In genomic region chr1:130739636-130740035, GRCm38 (mm10) we compare ENCODE assay signal across 31 mouse cellular contexts. TPM values are rescaled to one million over a fixed set of nuclear protein-coding genes. Genes with fewer than 3 reads are reported as not detected.
DNase-seq lines count a peak whose midpoint lies in the region; ATAC-seq and TF ChIP-seq lines count a peak whose summit lies in the region.
"Had no signal": no experiment of that assay in that cellular context is flagged by ENCODE, and none has a peak within 500 bp of the region (broad histone marks: within the 10 kb centered on the region; RNA-seq: fewer than 3 reads in every experiment).

No protein-coding gene starts in this region.

- ATAC-seq in erythroblast, adult 5-6 weeks (replicated peaks; ENCODE audit: low FRiP score, poor library complexity, severe bottlenecking): no peak
- no peak for ATAC-seq in megakaryocyte, adult 5-6 weeks (ENCODE audit: poor library complexity, severe bottlenecking)
- ATAC-seq in liver, embryonic 12.5 days: no peak
- no peak for ATAC-seq in liver, postnatal 0 days
- ATAC-seq: forebrain, postnatal 0 days; midbrain, embryonic 13.5 days had no signal

- H3K4me2 ChIP-seq in liver, embryonic 12.5 days: peak overlapping the region; percentile 84
- H3K4me2 ChIP-seq in liver, postnatal 0 days (ENCODE audit: low read depth, low read length): peak overlapping the region; percentile 77
- H3K4me2 ChIP-seq: embryonic facial prominence, embryonic 13.5 days; forebrain, embryonic 12.5 days; hindbrain, embryonic 14.5 days; limb, embryonic 13.5 days; lung, embryonic 15.5 days; midbrain, embryonic 13.5 days; stomach, embryonic 15.5 days had no signal

- peaks cover 100% of the 10 kb centered on the region for H3K4me1 ChIP-seq in erythroblast, embryonic 14.5 days (ENCODE audit: control insufficient read depth)
- peaks cover 92% of the 10 kb centered on the region for H3K4me1 ChIP-seq in megakaryocyte, embryonic 14.5 days
- peaks cover 98% of the 10 kb centered on the region for H3K4me1 ChIP-seq in liver, embryonic 12.5 days
- peaks cover 58% of the 10 kb centered on the region for H3K4me1 ChIP-seq in liver, postnatal 0 days (ENCODE audit: insufficient read depth)
- H3K4me1 ChIP-seq: limb, embryonic 13.5 days had no signal

- peak; percentile 13 for DNase-seq in liver, postnatal 0 days
- no peak for DNase-seq in embryo, embryonic 10 days (ENCODE audit: low spot score)
- DNase-seq in left cerebral cortex, postnatal 4 days: no peak
- DNase-seq: kidney, adult 8-10 months; layer of hippocampus, adult 9-11 months; thymus, postnatal 25 days had no signal

- 34% methylated on average over 3 of the region's 3 CpGs for WGBS in liver, embryonic 12.5 days (ENCODE audit: insufficient replicate concordance)
- WGBS in liver, postnatal 0 days (ENCODE audit: insufficient replicate concordance): 42% methylated on average over 3 of the region's 3 CpGs

- peak overlapping the region; percentile 100 for H3K27ac ChIP-seq in liver, embryonic 12.5 days
- H3K27ac ChIP-seq in liver, postnatal 0 days (ENCODE audit: low read depth): peak overlapping the region; percentile 31; the same call in 1 of the 2 replicates
- H3K27ac ChIP-seq: embryonic facial prominence, embryonic 13.5 days; forebrain, embryonic 12.5 days; hindbrain, embryonic 14.5 days; kidney, postnatal 0 days; limb, embryonic 13.5 days; lung, embryonic 15.5 days; midbrain, embryonic 13.5 days had no signal

- H3K36me3 ChIP-seq in erythroblast, embryonic 14.5 days (ENCODE audit: control insufficient read depth): peaks cover 99% of the 10 kb centered on the region
- peaks cover 87% of the 10 kb centered on the region for H3K36me3 ChIP-seq in megakaryocyte, embryonic 14.5 days (replicated peaks; ENCODE audit: low read length)
- H3K36me3 ChIP-seq in liver, embryonic 12.5 days: peaks cover 40% of the 10 kb centered on the region
- peaks cover 17% of the 10 kb centered on the region for H3K36me3 ChIP-seq in liver, postnatal 0 days (replicated peaks; ENCODE audit: insufficient read depth, low read length)
- H3K36me3 ChIP-seq: embryonic facial prominence, embryonic 13.5 days; forebrain, embryonic 12.5 days; limb, embryonic 13.5 days; lung, embryonic 15.5 days; midbrain, embryonic 13.5 days had no signal

- peak overlapping the region; percentile 90 for H3K9ac ChIP-seq in liver, embryonic 12.5 days
- no peak overlapping the region; the same call in 1 of the 2 replicates for H3K9ac ChIP-seq in liver, postnatal 0 days (replicated peaks)
- H3K9ac ChIP-seq: embryonic facial prominence, embryonic 13.5 days; forebrain, embryonic 12.5 days; forebrain, postnatal 0 days; hindbrain, embryonic 14.5 days; limb, embryonic 13.5 days; lung, embryonic 15.5 days; midbrain, embryonic 13.5 days; stomach, embryonic 15.5 days had no signal

- H3K27me3 ChIP-seq in erythroblast, embryonic 14.5 days (ENCODE audit: control insufficient read depth): no peaks in the 10 kb centered on the region
- no peaks in the 10 kb centered on the region for H3K27me3 ChIP-seq in megakaryocyte, embryonic 14.5 days (replicated peaks)
- H3K27me3 ChIP-seq in liver, embryonic 12.5 days (replicated peaks): no peaks in the 10 kb centered on the region
- no peaks in the 10 kb centered on the region for H3K27me3 ChIP-seq in liver, postnatal 0 days (ENCODE audit: insufficient read depth, low read length)
- H3K27me3 ChIP-seq: embryonic facial prominence, embryonic 13.5 days; forebrain, embryonic 12.5 days; limb, embryonic 13.5 days; lung, embryonic 15.5 days; midbrain, embryonic 13.5 days; stomach, embryonic 15.5 days had no signal

- no peak for TF ChIP-seq CTCF in liver, postnatal 0 days (IDR thresholded peaks at IDR 0.05; ENCODE audit: low read depth)

- intact Hi-C loops in left cerebral cortex, postnatal 4 days (cut with DNase I): no loop called here

- peak overlapping the region; percentile 74 for H3K4me3 ChIP-seq in erythroblast, embryonic 14.5 days (replicated peaks)
- peak overlapping the region; percentile 92 for H3K4me3 ChIP-seq in megakaryocyte, embryonic 14.5 days (replicated peaks)
- peak overlapping the region; percentile 65 for H3K4me3 ChIP-seq in liver, embryonic 12.5 days
- H3K4me3 ChIP-seq in liver, postnatal 0 days (ENCODE audit: low read depth, low read length): peak overlapping the region; percentile 39
- H3K4me3 ChIP-seq: embryonic facial prominence, embryonic 13.5 days; forebrain, embryonic 12.5 days; limb, embryonic 13.5 days; lung, embryonic 15.5 days; midbrain, embryonic 13.5 days; stomach, embryonic 15.5 days had no signal

- no peak for TF ChIP-seq EP300 in liver, postnatal 0 days (IDR thresholded peaks at IDR 0.05; ENCODE audit: low read depth)

- H3K9me3 ChIP-seq in erythroblast, embryonic 14.5 days (ENCODE audit: control insufficient read depth, low read length): no peaks in the 10 kb centered on the region
- no peaks in the 10 kb centered on the region for H3K9me3 ChIP-seq in megakaryocyte, embryonic 14.5 days
- no peaks in the 10 kb centered on the region for H3K9me3 ChIP-seq in liver, embryonic 12.5 days (replicated peaks)
- no peaks in the 10 kb centered on the region for H3K9me3 ChIP-seq in liver, postnatal 0 days (ENCODE audit: low read length)
- H3K9me3 ChIP-seq: embryonic facial prominence, embryonic 13.5 days; forebrain, embryonic 12.5 days; limb, embryonic 13.5 days; lung, embryonic 15.5 days; midbrain, embryonic 13.5 days; stomach, embryonic 15.5 days had no signal

RNA-seq across cellular contexts. Expression of gene AA986860, which starts 7.9 kb away (rescaled TPM):
- polyA plus RNA-seq in erythroblast, embryonic 14.5 days (2012): 5.3 and 6.5 TPM in 2 replicates
- total RNA-seq in erythroblast, adult 5-6 weeks (2015; ENCODE audit: low replicate concordance): 2.7 and 5.4 TPM in 2 replicates
- 1.4 and 2.5 TPM in 2 replicates for total RNA-seq in erythroblast, adult 5-6 weeks (2017; ENCODE audit: low replicate concordance)
- polyA plus RNA-seq in megakaryocyte, embryonic 14.5 days (2012; ENCODE audit: insufficient read depth, low replicate concordance): 4.5 and 39.9 TPM in 2 replicates
- 0.54 and 0.87 TPM in 2 replicates for total RNA-seq in megakaryocyte, adult 5-6 weeks (2015)
- total RNA-seq in megakaryocyte, adult 5-6 weeks (2017): 0.11 and 0.33 TPM in 2 replicates
- 8.0 and 8.5 TPM in 2 replicates for polyA plus RNA-seq in liver, embryonic 12.5 days (2016; fragmentation: Nextera tagmentation; extraction: Ambion mirVana)
- 1.1 and 1.4 TPM in 2 replicates for polyA plus RNA-seq in liver, postnatal 0 days (2015; fragmentation: Nextera tagmentation; extraction: Ambion mirVana)
- total RNA-seq in left cerebral cortex, postnatal 4 days (2021): under 1 TPM; 0.30 to 0.38 TPM

RNA-seq across cellular contexts. Expression of gene Pfkfb2, which starts 10.6 kb away (rescaled TPM):
- 0.28 and 0.32 TPM in 2 replicates for polyA plus RNA-seq in erythroblast, embryonic 14.5 days (2012)
- total RNA-seq in erythroblast, adult 5-6 weeks (2015; ENCODE audit: low replicate concordance): 20.9 and 21.1 TPM in 2 replicates
- total RNA-seq in erythroblast, adult 5-6 weeks (2017; ENCODE audit: low replicate concordance): 51.3 and 55.4 TPM in 2 replicates
- polyA plus RNA-seq in megakaryocyte, embryonic 14.5 days (2012; ENCODE audit: insufficient read depth, low replicate concordance): 1.8 and 2.5 TPM in 2 replicates
- total RNA-seq in megakaryocyte, adult 5-6 weeks (2015): 2.8 and 4.4 TPM in 2 replicates
- 7.2 and 8.0 TPM in 2 replicates for total RNA-seq in megakaryocyte, adult 5-6 weeks (2017)
- 7.1 and 9.0 TPM in 2 replicates for polyA plus RNA-seq in liver, embryonic 12.5 days (2016; fragmentation: Nextera tagmentation; extraction: Ambion mirVana)
- 2.0 and 2.6 TPM in 2 replicates for polyA plus RNA-seq in liver, postnatal 0 days (2015; fragmentation: Nextera tagmentation; extraction: Ambion mirVana)
- 10 to 100 TPM; 52.4 to 53.6 TPM for total RNA-seq in left cerebral cortex, postnatal 4 days (2021)

RNA-seq across cellular contexts. Expression of gene Yod1, which starts 22.5 kb away (rescaled TPM):
- polyA plus RNA-seq in erythroblast, embryonic 14.5 days (2012): 0.54 and 0.58 TPM in 2 replicates
- total RNA-seq in erythroblast, adult 5-6 weeks (2015; ENCODE audit: low replicate concordance): 75.7 and 84.2 TPM in 2 replicates
- 86.2 and 95.5 TPM in 2 replicates for total RNA-seq in erythroblast, adult 5-6 weeks (2017; ENCODE audit: low replicate concordance)
- polyA plus RNA-seq in megakaryocyte, embryonic 14.5 days (2012; ENCODE audit: insufficient read depth, low replicate concordance): 0.95 and 2.4 TPM in 2 replicates
- 10.3 and 10.7 TPM in 2 replicates for total RNA-seq in megakaryocyte, adult 5-6 weeks (2015)
- 8.4 and 8.8 TPM in 2 replicates for total RNA-seq in megakaryocyte, adult 5-6 weeks (2017)
- 49.3 and 49.7 TPM in 2 replicates for polyA plus RNA-seq in liver, embryonic 12.5 days (2016; fragmentation: Nextera tagmentation; extraction: Ambion mirVana)
- 17.3 and 20.3 TPM in 2 replicates for polyA plus RNA-seq in liver, postnatal 0 days (2015; fragmentation: Nextera tagmentation; extraction: Ambion mirVana)
- 10 to 100 TPM; 11.1 to 12.0 TPM for total RNA-seq in left cerebral cortex, postnatal 4 days (2021)

RNA-seq across cellular contexts. Expression of gene Gm29427, which starts 24.0 kb away (rescaled TPM):
- polyA plus RNA-seq in erythroblast, embryonic 14.5 days (2012): not detected in 2 replicates
- total RNA-seq in erythroblast, adult 5-6 weeks (2015; ENCODE audit: low replicate concordance): not detected in 2 replicates
- total RNA-seq in erythroblast, adult 5-6 weeks (2017; ENCODE audit: low replicate concordance): not detected in 2 replicates
- not detected in 2 replicates for polyA plus RNA-seq in megakaryocyte, embryonic 14.5 days (2012; ENCODE audit: insufficient read depth, low replicate concordance)
- 0.11 TPM in 1 of 2 replicates, not detected in the other for total RNA-seq in megakaryocyte, adult 5-6 weeks (2015)
- total RNA-seq in megakaryocyte, adult 5-6 weeks (2017): not detected in 2 replicates
- not detected in 2 replicates for polyA plus RNA-seq in liver, embryonic 12.5 days (2016; fragmentation: Nextera tagmentation; extraction: Ambion mirVana)
- 0.07 TPM in 1 of 2 replicates, not detected in the other for polyA plus RNA-seq in liver, postnatal 0 days (2015; fragmentation: Nextera tagmentation; extraction: Ambion mirVana)
- total RNA-seq in left cerebral cortex, postnatal 4 days (2021): not detected
- total RNA-seq: adrenal gland, postnatal 14 days; gastrocnemius, adult 8-10 months; heart, adult 8-10 months; heart, postnatal 4 days; left cerebral cortex, adult 18-20 months; left cerebral cortex, postnatal 25 days; megakaryocyte progenitor cell, adult 5-6 weeks; monocyte, adult 5-6 weeks had no signal
- polyA plus RNA-seq: embryonic facial prominence, embryonic 13.5 days; forebrain, embryonic 12.5 days; forebrain, postnatal 0 days; heart, embryonic 16.5 days; hindbrain, embryonic 14.5 days; kidney, postnatal 0 days; large intestine, adult 2 months; limb, embryonic 13.5 days; lung, embryonic 15.5 days; neural tube, embryonic 14.5 days; stomach, embryonic 15.5 days had no signal

Comparison
In these comparisons a context has a peak if more than half of its experiments do, and no peak if none do; other contexts are left out.
1. H3K4me3 ChIP-seq: peak in every context shown above with its lines; median percentile 92 in megakaryocyte, embryonic 14.5 days; 74 in erythroblast, embryonic 14.5 days; 65 in liver, embryonic 12.5 days; 39 in liver, postnatal 0 days.